Mouse (Mus musculus): ENCODE results near the gene Gm20425.

Gene Gm20425

DNA sequence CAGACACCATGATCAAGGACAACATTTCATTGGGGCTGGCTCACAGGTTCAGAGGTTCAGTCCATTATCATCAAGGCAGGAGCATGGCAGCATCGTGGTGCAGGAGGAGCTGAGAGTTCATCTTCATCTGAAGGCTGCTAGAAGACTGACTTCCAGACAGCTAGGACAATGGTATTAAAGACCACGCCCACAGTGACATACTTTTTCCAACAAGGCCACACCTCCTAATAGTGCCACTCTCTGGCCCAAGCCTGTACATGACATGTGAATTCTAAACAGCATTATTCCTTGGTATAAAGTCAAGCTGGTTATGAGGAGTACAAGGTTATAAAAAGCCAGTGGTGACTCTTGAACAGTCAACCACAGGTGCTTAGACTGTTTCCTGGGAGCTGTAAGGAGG lies 75.5 kb downstream of the Gm20425 start:
- DNase-seq (ENCODE audit: low spot score in 2 of 2): no peak

DNA sequence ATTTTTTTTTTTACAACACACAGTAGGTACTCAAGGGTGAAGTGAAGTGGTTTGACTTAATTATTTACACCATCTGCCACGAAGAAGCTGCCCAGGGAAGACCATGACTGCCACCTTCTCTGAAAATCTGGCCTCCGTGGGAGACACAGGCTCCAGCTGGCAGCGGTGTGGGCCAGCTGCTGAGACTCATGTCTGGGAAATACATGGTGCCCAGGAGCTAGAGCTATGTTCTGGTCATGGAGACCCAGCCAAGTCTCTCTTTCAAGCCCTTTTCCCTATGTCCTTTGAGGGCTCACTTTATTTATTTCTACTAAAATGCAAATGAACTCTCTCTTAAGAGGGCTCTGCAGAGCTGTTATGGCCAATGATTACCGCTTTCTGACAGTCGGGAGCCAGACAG lies 76.8 kb downstream of the Gm20425 start:
- DNase-seq (ENCODE audit: low spot score in 2 of 2): no peak

DNA sequence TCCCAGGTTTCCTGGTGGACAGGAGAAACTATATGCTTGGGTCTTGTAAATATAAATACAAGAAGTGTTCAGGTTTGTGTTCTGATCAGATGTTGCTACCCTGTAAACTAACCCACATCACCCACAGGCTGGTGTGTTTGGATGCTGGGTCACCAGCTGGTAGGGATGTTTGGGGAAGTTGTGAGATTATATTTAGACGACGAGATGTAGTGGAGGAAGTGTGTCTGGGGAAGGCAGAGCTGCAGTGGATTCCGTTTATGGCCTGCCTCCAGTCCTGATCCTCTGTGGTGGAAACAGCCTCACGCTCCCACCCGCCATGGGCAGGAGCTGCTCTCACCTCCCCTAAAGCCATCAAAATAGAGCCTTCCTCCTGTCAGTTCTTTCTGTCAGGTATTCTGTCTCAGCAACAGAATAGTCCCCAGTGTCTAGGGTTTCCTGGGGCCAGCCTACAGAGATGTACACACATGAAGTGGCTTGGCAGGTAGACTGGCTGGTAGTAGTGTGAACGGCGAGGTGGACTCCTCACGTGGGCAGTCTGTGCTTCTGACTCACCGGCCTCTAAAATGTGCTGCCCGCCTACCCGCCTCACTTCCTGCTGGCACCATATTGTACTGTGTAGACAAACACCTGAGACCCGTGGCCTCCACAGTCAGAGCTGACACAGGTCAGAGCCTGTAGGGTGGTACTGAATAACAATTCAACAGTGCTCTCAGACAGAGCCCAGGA lies 80.9 kb downstream of the Gm20425 start:
- no peak for DNase-seq (ENCODE audit: low spot score in 2 of 2)

DNA sequence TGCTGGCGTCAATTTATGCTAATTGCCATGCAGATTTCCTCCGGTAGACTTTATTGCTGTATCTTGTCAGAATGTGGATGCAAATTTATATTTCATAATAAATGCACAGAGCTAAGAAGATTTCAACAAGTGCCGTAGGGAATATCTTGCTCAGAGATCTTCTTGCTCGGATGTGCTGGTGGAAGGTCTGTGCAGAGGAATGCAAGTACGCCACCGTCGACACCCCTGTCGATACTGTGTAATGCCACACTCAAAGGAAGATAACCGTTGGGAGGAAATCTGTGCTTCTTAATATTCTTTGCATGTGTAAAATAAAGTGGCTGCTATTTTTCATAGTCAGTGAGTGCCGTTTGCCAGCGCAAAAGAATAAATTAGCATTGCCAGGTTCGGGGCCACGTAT lies 83.0 kb downstream of the Gm20425 start:
- no peak for DNase-seq (ENCODE audit: low spot score in 2 of 2)

DNA sequence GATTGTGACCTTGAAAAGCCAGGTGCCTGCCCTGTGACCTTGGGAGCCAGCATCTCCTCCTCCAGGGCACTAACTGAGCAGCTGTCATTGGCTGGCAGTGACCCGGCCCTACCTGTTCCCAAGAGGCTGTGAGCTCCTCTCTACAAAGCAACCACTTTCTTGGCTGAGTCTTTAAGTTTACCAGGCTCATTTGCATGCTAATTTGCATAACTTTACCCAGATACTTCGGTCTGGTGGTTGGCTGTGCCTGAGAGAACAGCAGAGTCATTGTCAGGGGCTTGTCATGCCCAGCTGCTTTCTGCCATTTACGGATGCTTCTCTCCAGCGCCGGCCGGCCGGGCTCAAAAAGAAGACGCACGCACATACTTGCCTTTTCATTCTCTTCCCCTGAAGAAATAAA lies 83.4 kb downstream of the Gm20425 start:
- no peak for DNase-seq (ENCODE audit: low spot score in 2 of 2)

DNA sequence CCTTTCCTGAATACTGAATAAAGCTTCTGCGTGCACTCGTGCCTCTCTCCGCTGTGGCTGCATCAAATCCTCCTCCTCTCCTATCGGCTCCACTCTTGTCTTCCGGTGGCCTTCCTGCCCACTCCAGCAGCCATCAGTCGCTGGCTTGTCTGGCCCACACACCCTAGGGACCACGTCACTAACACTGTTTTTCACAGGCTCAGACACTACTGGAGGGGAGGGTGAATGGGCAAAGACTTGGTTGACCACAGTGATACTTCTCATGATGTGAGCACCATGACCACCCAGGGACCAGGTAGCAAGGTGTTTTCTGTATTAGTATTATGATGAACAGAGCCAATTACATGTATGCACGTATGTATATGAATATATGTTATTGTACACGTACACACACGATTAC lies 83.8 kb downstream of the Gm20425 start:
- DNase-seq (ENCODE audit: low spot score in 2 of 2): no peak

DNA sequence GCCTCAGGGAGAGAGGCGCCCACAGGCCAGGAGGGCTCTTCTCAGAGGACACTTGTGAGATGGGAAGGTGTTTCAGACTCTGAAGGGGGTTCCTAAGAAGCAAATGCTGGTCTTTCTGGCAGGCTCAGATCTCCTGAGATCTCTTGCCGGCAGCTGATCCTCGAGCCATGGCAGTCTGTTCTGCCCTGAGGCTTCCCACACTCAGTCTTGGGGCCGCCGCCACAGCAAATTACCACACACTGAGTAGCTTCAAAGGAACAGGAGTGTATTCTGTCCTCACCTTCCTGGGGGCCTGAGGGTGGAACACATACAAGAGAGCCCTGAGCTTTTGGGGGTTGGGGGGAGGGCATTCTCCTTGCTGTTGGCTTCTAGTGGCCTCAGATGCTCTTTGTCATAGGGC lies 84.8 kb downstream of the Gm20425 start:
- DNase-seq (ENCODE audit: low spot score in 2 of 2): no peak

DNA sequence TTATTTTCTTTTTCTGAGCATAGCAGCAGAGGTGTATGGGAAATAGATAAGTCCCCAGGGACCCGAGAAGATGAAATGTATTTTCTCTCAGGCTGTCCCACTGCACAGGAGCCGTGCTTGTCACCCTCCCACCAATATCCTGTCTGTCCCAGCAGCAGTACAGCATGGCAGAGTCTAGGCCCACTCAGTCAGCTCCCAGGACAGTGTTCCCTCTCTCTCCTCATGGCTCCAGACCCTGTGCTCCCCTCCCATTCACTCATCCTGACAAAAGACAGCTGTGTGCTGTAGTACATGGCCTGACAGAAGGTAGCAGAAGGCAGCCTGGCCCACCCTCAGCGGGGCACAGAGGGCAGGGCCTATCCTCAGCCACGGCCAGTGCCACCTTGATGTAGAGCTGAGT lies 86.2 kb downstream of the Gm20425 start:
- DNase-seq (ENCODE audit: low spot score in 2 of 2): no peak

DNA sequence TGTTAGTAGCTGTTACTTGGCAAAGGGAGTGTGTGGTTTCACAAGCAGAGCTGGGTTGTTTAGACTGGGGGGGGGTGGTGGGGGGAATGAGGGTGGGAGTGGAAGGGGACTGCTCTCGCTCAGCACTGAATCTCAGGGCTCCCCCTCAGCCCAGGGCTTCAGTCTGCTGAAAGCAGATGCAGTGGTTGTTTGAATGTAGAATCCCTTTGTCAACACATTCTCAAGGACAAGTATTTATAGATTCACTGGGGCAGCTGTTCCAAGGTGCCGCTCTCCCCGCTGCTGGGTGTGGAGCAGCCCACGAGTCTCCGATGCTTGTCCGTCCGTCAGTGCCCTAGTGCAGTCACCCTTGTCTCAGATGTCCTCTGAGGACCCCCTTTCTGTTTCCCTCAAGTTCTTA lies 88.8 kb downstream of the Gm20425 start:
- DNase-seq (ENCODE audit: low spot score in 2 of 2): no peak

DNA sequence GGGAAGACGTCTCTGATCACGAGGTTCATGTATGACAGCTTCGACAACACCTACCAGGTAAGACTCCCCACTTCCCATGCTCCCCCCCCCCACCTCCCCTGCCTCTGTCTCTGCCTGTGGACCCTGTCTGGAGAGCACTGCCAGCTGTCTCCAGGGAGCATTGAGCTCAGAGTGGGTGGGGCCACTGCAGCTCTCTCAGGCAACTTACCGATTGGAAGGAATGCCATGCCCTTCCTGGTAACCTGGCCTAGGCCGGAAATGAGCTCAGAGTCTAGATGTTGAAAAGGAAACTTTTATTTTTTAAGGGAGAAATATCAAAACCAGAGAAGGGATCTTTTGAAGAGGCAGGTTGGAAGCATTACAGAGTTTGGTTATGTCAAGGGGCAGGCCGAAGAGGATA lies 89.7 kb downstream of the Gm20425 start:
- no peak for DNase-seq (ENCODE audit: low spot score in 2 of 2)
